Mouse (Mus musculus) layer of hippocampus, postnatal 14 days (tissue): ENCODE data around the gene Gab3. TPM values are rescaled to one million over a fixed set of nuclear protein-coding genes. Genes with fewer than 3 reads are reported as not detected.
A peak's percentile ranks its signal among the peaks of the same experiment; 100 is the strongest.

Source experiments
- DNase-seq, 2 experiments: peaks; one replicate each; pipeline ENCODE4 v3.0.0; 2021 to 2022; ENCODE audit warnings: low spot score in 2 of 2, mixed read lengths in 1 of 2
- long read RNA-seq, 2 experiments: library from polyadenylated mRNA; stranded (forward); transcript quantifications; one replicate each; pipeline ENCODE4 v2.0.0; 2021
- total RNA-seq, 2 experiments: library from RNA; stranded (reverse); gene quantifications; 2 replicates each; pipeline ENCODE4 v1.2.3; 2021

Gab3 gene
- 1 to 10 TPM; 1.9 to 2.8 TPM for total RNA-seq
- long read RNA-seq, experiment 1, partial matches to known transcripts: 1 of 3 reads
- long read RNA-seq, experiment 1, other reads (novel, unspliced or antisense): 1 of 3 reads
- long read RNA-seq, experiment 2, partial matches to known transcripts: 0 of 1 reads
- long read RNA-seq, experiment 2, other reads (novel, unspliced or antisense): 1 of 1 reads

DNA sequence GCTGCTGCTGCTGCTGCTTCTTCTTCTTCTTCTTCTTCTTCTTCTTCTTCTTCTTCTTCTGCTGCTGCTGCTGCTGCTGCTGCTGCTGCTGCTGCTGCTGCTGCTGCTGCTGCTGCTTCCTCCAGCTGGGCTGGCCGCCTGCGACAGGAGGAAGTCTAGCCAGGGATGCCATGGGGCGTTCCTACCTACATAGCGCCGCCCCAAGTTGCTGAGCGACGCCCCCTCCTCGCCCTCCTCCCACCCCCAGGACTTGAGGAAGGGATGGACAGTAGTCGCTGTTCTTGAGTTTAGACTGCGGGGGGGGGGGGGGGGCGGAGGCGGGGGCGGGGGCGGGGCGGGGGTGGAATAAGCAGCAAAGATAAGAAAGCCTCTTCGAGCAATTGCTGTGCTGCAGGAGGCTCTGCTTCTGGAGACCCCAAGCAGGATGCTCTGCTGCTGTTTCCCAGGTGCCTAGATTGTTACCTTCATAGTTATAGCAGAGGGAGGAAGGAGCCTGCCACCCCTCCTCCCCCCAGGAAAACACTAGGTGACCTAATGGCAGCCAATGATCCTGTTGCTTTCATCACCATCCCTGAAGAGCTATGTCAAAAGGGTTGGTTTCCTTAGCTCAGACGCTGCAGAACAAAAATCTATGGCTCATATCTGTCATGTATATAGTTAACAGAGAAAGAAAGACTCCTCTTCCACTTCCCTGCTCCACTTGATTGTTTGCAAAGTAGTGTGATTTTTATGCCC, at the start of gene Gab3:
Gene Gab3, minus strand, starts transcription at position 685 of the 735 bp plus-strand sequence.
- DNase-seq: peak in 1 of 2 experiments; percentile 22

DNA sequence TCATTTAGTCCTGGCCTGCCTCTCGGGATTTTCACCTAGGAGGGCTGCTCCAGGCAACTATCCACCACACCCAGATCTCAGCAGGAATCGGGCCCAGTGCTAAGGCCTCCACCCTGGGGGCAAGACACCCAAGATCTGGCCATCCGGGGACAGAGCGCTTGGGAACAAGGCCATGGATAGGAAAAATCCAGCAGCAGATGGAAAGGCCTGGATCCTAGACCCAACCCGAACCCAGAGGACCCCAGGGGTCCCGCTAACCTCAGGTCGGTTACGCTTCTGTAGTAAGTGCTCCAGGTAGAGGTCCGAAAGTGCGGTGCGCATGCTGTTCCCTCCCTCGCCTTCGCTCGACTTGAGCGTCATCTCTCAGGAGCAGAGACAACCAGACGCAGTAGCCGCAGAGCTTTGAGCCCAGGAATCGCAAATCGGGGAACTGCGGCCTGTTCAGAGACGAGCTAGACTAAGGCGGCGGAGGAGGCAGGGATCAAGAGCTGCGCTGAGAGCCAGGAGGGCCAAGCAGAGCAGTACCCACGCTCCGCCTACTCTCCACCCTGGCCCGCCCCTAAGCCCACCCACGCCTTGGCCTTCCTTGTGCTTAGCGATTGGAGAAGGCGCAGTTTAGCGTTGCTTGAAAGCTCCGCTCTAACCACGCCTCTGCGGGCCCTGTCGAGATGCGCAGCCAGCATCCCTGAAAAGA, 45.4 kb upstream of the Gab3 start, which contains the start of gene Mpp1:
Gene Mpp1, minus strand, starts transcription at position 550 of the 694 bp plus-strand sequence.
- DNase-seq: peak; percentile 40 to 65

DNA sequence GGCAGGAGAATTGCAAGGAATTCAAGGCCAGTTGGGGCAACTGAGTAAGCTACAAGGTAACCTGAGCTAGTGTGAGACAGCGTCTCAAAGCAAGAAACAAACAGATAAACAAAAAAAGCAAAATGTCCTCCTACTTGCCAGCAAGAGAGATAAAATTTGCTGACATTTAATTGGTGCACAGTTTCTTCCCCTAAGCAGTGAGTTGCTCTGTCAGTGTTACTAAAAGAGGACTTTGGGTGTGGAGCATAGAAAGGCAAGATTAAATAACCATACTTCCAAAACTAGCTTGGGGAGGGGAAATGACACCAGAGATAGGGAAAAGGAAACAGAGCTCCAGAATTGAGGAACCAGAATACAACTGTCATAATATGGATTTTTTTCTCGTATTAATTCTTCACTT, 44.2 kb upstream of the Gab3 start:
- DNase-seq: no peak

DNA sequence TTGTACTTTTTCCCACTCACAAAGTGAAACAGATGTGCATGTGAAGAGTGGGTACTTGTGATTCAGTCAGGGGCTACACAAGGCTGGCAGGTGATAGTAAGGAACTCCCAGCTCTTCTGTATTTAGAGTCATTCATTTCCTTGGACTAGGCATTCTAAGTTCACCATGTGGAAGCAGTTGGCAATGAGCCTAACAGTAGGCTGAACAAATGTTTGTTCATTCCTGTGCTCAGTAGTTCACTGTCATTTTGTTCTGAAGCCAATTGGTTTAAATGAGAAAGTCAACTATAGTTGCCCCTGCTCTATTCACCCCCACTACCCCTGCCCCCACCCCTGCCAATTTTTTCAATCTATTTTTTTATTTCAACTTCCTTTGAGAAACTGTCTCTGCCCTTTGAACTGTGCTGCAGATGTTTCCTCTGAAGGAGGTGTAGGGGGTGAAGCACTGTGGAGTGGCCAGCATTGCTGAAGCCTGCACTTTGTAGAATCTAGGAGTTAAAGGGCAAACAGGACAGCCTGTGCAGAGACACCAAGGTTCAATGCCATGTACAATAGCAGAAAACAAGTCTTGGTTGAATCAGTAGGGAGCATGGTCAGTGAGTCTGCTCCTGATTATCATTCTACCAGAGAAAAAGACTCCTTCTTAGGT, 43.2 kb upstream of the Gab3 start:
- peak in 1 of 2 experiments; percentile 7 for DNase-seq

DNA sequence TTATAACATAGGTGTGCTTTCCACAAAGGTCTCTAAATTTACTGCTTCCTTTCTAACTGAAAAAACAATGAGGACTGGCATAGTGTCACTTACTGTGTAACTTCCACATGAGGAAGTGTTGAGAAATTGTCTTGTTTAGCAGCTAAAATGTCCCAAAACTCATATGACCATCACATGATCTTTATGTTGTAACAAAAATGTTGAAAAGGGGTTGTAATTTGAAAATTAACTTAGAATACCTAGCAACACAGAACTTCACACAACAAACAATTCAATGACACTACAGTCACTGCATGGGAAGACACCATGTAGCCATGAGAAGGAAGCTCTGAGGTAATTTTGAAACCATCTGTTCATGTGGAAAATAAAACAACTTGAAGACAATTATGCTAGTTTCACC, 41.6 kb upstream of the Gab3 start:
- no peak for DNase-seq

DNA sequence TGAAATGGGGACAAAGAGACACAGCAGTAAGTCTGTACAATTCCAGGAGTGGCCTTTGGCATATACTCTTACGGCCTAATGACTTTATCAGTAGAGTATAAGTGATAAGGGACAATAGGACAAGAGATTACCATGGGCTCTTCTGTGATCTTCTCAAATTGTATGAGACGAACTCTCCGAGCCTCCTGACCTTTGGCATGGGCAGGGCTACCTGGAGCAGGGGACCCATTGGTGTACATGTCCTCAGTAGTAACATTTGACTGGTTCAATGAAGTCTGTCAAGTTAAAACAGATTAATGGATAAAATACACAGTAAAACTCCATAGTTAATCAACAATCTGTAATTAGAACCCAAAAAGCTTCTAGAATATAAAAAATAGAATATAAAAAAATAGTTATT, 40.3 kb upstream of the Gab3 start:
- no peak for DNase-seq

DNA sequence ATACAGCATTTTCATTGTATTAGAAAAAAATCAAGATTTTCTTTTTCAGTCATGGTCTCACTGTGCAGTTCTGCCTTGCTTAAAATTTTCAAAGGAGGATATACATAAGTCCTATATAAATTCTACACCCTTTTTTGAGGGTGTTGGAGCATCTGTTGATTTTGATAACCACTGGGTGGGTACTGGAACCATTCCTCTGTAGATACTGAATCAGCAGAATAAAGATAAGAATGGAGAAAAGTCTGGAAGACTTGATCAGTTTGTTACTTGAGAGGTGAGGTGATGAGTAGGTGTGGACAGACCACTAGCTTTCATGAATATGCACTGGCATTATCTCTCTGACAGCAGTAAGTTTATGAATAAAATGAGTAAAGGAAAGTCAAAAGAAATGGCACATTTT, 30.3 kb upstream of the Gab3 start:
- no peak for DNase-seq

DNA sequence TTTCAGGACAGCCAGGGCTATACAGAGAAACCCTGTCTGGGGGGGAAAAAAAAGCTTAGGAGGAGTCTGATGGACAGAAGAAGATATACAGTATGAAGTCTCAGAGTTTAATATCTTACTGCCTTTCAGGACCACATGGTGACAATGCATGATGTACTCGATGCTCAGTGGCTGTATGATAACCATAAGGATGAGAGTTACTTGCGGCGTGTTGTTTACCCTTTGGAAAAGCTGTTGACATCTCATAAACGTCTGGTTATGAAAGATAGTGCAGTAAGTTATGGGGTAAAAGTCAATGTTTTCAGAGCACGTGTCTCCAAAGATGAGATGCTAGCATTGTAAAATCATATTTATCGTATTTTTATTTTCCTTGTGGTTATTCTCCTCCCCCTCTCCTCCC, 17.0 kb upstream of the Gab3 start:
- no peak for DNase-seq

DNA sequence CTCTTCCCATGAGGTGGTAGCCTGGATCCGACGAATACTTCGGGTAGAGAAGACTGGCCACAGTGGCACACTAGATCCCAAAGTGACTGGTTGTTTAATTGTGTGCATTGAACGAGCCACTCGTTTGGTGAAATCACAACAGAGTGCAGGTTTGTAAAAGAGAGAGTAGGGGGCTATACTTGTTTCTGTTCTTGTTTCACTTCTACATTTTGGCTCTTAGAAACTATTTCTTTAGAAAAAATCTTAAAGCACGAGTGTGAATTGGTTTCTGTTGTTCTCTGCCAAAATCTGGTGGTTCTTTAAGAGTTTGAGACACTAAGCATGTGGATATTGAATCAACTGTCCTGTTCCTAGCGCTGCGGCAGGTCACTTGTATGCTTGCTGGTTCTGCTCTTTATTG, 13.5 kb upstream of the Gab3 start:
- DNase-seq: no peak

DNA sequence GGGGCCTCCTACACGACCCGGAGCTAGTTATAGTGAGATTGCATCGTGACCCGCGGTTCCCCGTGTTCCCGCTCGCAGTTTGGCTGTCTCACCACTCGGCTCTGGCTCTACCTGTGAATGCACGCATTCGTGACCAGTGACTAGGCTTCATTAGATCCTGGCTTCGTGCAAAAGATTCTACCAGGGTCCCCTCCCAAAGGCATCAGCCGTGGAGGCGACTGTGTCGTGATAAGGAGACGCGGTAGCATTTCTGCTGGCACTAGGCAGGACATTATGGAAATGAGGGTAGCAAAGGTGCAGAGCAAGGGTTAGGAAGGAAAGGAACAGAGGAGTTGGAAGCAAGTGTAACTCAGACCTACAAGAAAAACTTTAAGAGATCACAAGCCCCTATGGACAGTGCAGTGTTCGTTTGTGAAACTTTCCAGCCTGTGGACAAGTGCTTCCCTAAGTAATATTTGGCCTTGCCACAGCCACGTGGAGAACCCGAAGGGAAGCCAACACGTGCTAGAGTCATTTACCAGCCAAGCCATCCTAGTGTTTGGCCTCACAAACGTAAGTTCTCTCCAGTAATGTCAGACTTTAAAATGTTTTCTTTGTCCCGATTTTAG, 11.0 kb upstream of the Gab3 start:
- DNase-seq: no peak

DNA sequence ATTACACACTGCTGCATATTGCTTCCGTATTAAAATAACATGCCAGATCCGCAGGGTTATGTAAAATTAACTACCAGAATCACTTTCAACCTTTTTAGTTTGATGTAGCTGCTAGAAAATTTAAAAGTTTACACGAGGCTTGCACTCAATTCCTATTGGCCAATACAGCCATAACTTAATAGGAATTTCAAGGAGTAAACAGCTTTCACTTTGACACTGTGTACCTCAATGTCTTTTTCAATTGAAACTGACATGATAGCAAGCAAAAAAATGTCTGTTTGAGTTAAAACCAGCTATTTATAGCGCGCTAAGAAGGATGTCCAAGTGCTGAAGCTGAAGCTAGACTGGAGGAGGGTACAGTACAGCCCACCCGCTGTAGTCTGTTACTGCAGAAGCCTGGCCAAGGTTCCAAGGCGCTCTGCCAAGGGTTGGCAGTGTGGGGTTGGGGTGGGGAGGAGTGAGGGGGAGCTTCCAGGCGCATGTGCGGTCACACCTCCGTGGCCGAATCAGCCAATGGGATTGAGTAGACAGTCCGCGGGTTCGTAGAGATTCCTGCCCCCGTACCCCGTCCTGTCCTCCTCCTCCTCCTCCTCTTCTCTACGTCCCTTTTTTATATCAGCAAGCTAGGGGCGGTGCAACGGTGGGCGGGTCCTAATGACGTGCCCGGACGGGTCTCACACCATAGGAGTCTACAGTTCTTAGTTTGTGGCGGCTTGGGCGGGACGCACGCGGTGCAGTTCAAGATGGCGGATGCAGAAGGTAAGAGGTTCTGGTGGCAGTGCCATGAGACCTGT, 10.3 kb upstream of the Gab3 start, which contains the start of gene Dkc1:
Gene Dkc1, plus strand, starts transcription at position 486 of the 794 bp plus-strand sequence.
- peak; percentile 83 to 92 for DNase-seq

DNA sequence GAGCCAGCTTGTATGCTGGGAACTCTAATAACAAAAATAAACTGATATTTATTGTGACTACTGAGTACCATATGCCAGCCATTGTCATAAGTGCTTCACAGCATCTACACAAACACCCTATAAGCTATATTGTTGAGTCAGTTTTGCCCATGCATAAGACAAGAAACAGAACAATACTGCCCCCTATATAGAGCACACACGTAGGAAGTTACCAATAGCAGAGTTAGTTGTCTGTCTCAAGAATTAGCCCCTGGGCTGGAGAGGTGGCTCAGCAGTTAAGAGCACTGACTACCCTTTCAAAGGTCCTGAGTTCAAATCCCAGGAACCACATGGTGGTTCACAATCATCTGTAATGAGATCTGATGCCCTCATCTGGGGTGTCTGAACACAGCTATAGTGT, 396 bp upstream of the Gab3 start:
- DNase-seq: no peak

DNA sequence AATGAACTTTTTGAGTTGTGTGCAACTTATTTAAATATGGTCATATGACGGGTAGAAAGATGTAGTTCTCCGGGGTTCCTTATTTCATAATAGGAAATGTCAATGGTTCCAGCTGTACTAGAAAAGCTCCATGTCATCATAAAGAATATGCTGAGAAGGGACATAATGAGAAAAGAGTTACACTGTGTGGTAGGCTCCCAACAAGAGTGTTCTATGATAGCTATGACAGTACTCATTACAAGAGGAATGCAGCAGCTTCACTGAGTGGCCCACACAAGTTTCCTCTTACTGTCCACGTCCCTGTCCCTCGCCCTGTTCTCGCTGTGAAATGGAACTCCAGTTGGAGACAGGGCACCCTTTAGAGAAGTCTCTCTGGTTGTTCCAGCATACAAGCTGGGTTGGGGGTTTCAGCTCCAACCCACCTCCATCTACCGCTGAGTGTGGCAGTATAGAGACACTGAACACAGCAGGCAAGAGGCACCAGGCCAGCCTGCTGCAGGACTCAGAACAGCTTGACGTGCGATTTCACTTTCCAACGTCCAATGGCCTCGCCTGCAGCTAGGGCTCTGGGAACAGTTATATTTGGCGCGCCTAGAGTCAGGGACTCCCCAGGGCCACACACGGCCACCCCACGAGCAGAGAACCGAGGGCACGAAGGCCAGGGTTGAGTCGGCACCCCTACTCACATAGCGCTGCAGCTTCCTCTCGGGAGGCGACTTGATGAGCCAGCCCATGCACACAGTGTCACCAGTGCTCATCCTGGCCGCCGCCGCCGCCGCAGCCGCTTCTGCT, 1.1 kb downstream of the Gab3 start:
- DNase-seq: no peak

DNA sequence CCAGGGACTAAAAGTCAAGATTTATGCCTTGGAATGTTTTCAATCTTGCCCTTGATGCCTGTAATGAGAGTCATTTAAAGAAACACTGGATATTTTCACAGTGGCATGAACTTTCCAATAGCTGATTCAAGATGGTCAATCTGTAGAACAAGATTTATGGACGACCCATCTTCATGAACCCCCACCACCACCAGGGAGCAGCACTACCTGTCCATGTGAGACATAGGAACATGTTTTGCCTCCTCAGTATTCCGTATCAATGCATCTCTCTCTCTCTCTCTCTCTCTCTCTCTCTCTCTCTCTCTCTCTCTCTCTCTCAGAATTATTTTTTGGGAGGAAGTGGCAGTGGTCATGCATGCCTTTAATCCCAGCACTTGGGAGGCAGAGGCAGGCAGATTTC, 2.9 kb downstream of the Gab3 start:
- DNase-seq: no peak

DNA sequence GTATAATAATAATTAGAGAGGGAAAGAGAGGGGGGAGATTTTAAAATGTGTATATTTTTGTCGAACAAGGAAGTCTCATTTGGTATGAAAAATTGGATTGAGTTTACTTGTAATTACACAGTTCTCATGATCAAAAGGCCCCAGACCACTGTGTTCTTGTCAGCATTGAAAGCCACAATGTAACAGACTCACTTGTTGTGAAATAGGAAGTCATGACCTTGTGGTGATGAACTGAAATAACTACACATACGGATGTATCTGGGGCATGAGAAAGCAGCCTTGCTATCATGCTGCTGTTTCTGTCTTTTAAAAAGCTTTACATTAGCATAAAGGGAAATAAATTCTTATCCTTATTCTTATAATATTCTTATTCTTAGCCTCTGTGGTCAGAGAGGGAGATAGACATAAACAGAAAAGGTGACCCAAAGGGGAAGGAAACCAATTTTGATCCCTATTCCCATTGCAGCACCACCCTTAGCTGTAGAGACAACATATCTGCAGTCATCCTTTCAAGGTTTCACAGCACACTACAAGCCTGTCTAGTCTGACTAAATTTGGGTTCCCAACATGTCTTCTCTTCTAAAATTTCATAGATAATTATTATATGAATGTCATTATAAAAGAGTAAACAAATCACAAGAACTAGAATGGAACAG, 29.0 kb downstream of the Gab3 start:
- no peak for DNase-seq

DNA sequence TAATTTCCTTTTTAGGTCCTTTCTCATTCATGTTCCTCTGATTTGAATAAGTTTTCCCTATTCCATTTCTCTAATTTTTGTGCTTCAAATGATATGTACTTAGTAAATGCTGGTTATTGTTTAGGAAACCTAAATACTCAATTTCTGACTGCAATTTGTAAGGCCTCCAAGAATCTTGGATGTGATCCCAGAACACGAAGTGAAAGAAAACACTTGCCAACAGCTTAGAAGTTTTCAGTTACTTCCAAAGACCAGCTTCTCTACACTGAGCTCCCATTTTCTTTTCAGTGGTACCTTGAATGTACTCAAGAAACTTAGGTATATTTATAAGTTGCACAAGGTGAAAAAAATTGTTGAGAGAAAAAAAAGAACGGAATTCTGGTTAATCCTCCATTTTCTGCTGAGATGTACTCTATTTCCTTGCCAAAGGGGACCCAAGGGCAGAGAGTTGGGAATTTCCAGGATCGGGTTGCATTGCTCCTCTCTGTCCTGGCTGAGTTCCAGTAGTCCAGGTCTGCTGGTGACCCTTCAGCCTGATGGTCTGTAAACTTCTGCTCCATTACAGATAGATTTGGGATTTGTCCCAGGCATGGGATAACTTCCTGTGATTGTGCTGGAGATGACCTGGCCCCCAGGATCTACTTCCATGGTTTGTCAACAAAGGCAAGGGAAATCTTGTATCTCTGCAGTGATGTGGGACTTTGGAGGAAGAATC, 38.2 kb downstream of the Gab3 start:
- DNase-seq: peak in 1 of 2 experiments; percentile 11

DNA sequence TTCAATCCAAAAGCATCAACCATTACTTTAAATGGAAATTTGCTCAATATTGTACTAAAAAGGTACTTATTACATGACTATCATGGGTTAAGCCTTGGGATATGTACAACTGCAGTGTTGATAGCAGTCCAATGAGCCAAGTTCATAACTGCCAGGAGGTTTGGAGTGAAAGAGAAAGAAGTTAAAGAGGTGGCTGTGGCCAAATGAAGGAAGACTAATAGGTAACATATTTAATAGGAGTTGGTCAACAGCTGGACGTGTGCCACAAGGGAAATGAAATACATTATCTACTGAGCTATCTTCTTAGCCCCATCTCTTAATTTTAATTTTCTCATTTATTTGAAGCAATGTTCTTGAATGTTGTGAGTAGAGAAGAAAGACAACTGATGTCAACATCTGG, 39.3 kb downstream of the Gab3 start:
- DNase-seq: no peak

DNA sequence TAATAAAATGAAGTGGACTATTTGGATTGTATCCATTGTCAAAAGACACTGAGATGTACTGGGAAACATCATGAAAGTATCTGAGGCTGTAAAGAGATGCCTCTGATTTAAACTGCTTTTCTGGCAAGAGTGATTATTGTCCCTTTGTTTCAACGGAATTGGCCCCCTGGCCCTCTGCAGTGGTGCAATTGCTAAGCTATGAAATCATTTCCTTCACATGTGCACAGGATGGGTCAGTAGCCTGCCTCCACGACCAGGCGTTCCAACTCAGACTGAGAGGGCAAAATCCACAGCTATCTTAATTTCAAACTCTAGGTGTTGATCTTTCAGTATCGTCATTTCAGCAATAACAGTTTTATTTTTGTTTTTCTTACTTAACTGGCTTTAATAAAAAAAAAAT, 40.7 kb downstream of the Gab3 start:
- DNase-seq: no peak

DNA sequence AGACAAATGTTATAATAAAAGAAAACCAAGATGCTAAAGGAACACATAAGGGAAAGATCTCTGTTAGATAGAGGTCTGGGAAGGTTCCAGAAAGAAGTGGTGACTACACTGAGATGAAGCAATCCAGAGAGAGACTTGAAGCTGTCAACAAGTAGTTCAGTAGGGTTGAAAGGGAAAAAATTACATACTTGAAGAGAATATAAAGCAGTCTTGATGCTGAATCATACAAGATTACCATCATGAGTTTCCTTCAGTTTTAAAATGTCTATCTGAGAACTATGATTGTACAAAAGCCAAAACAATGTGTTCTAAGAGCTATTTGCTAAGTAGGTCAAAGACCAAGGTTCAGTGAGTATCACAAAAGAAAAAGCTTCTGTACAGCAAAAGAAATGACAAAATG, 48.6 kb downstream of the Gab3 start:
- DNase-seq: no peak
